20 mouse cellular contexts compared by ENCODE assay signal in the genomic region with DNA sequence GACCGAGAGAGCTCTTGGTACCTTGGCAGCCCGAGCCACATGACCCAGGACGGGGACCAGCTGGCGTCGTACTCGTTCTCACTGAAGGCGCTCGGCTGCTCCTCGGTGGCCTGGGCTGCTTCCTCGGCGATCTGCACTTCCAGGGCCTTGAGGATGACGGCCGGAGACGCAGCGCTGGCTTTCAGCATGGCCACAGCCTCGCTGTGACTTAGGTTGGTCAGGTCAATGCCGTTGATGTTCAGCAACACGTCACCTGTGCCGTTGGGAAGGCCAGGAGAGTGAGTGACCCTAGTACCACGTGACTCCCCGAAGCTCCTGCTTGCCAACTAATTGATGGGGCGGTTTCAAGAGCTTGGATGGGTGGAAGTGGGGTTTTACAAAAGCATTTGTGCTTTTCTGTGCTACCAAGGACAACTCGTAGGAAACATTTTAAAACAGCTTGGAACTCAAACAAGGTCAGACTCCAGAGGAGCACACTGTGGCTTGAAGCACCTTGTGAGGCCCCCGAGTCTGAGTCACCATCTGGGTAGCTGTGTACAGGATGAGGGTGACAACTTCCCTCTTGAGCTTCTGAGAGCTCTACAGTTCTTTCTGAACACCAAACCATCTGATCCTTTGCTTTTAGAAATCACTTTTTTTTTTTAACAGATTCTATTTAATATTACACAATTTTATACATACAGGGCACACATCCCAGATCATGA. TPM values are rescaled to one million over a fixed set of nuclear protein-coding genes. Genes with fewer than 3 reads are reported as not detected.
DNase-seq lines count a peak whose midpoint lies in the region; TF ChIP-seq lines count a peak whose summit lies in the region.
"Had no signal": no experiment of that assay in that cellular context is flagged by ENCODE, and none has a peak within 500 bp of the region (broad histone marks: within the 10 kb centered on the region; RNA-seq: fewer than 3 reads in every experiment).

No protein-coding gene starts in this region.

- peak; percentile 78 for DNase-seq in cerebellum, adult 11-12 months
- DNase-seq in cerebellum, postnatal 4 days (ENCODE audit: low spot score in 2 of 2), result no peak
- DNase-seq in testis, postnatal 10 days (ENCODE audit: low spot score), result peak; percentile 49
- no peak for DNase-seq in testis, postnatal 14 days (ENCODE audit: low spot score)
- peak; percentile 69 for DNase-seq in cerebellum, adult 8-10 months
- no peak for DNase-seq in layer of hippocampus, postnatal 14 days (ENCODE audit: low spot score in 2 of 2)
- no peak for DNase-seq in ovary, postnatal 36 days (ENCODE audit: low spot score)
- DNase-seq: gastrocnemius, postnatal 10 days; heart, adult 18-20 months; heart, postnatal 4 days; retina, postnatal 1 day had no signal

- H3K27ac ChIP-seq in olfactory bulb, adult 2 months (ENCODE audit: insufficient read depth, low read depth, low read length), result peak overlapping the region; percentile 77
- H3K27ac ChIP-seq: embryonic facial prominence, embryonic 10.5 days; hindbrain, embryonic 15.5 days; intestine, embryonic 15.5 days; kidney, postnatal 0 days; limb, embryonic 13.5 days; liver, embryonic 15.5 days; neural tube, embryonic 15.5 days; stomach, embryonic 15.5 days had no signal

- H3K4me3 ChIP-seq in olfactory bulb, adult 2 months (ENCODE audit: insufficient read depth, low read depth, low read length), result no peak overlapping the region
- H3K4me3 ChIP-seq: embryonic facial prominence, embryonic 10.5 days; hindbrain, embryonic 15.5 days; intestine, embryonic 15.5 days; limb, embryonic 13.5 days; liver, embryonic 15.5 days; neural tube, embryonic 15.5 days; stomach, embryonic 15.5 days had no signal

- WGBS in olfactory bulb, adult 2 months, result 81% methylated on average over 24 of the region's 24 CpGs

- TF ChIP-seq POLR2A in olfactory bulb, adult 2 months (IDR thresholded peaks at IDR 0.05; ENCODE audit: insufficient read depth, low read depth, low read length), result no peak

- peaks cover 43% of the 10 kb centered on the region for H3K4me1 ChIP-seq in olfactory bulb, adult 2 months (ENCODE audit: control insufficient read depth, insufficient read depth, low read length)
- H3K4me1 ChIP-seq: embryonic facial prominence, embryonic 10.5 days; hindbrain, embryonic 15.5 days; intestine, embryonic 15.5 days; limb, embryonic 13.5 days; liver, embryonic 15.5 days; neural tube, embryonic 15.5 days; stomach, embryonic 15.5 days had no signal

- no peak for TF ChIP-seq CTCF in olfactory bulb, adult 2 months (IDR thresholded peaks at IDR 0.05; ENCODE audit: insufficient read depth, low read depth, low read length)

RNA-seq across cellular contexts. Expression of gene Lnx2, which starts 51.9 kb away (rescaled TPM):
- not detected in 2 replicates for polyA plus RNA-seq in olfactory bulb, adult 2 months (2012; ENCODE audit: insufficient read depth, insufficient read length, low replicate concordance, missing spikeins)
- 1 to 10 TPM; 5.2 to 6.1 TPM for total RNA-seq in layer of hippocampus, postnatal 14 days (2021)

RNA-seq across cellular contexts. Expression of gene Polr1d, which starts 52.4 kb away (rescaled TPM):
- polyA plus RNA-seq in olfactory bulb, adult 2 months (2012; ENCODE audit: insufficient read depth, insufficient read length, low replicate concordance, missing spikeins), result not detected in 2 replicates
- 10 to 100 TPM; 62.4 to 75.0 TPM for total RNA-seq in layer of hippocampus, postnatal 14 days (2021)

Comparison
In these comparisons a context has a peak if more than half of its experiments do, and no peak if none do; other contexts are left out.
1. DNase-seq: peak in cerebellum, adult 11-12 months (single experiment), testis, postnatal 10 days (single experiment) and cerebellum, adult 8-10 months (single experiment); none in cerebellum, postnatal 4 days (0 of 2), testis, postnatal 14 days (single experiment), layer of hippocampus, postnatal 14 days (0 of 2) and ovary, postnatal 36 days (single experiment).